Mouse (Mus musculus): Measurements from ENCODE around the gene Taf5l. TPM values are rescaled to one million over a fixed set of nuclear protein-coding genes. Genes with fewer than 3 reads are reported as not detected.

Gene Taf5l
- polyA plus RNA-seq, 1 experiment, result 18.9 TPM

- no peaks in the 10 kb centered on the region for H3K4me1 ChIP-seq (ENCODE audit: control insufficient read depth, insufficient read depth, low read length)
- DNase-seq, result no peak
Observed at GRCm38 (mm10) chr8:123953686-123954085, 67.5 kb downstream of the Taf5l start.

GRCm38 (mm10) chr8:123950077-123950802 is 71.0 kb downstream of the Taf5l start:
- 34% methylated on average over 10 of the region's 10 CpGs for WGBS
- H3K27ac ChIP-seq (ENCODE audit: insufficient read depth, low read length), result no peak overlapping the region
- TF ChIP-seq POLR2A (IDR thresholded peaks at IDR 0.05; ENCODE audit: borderline replicate concordance, insufficient read depth, low read length), result no peak
- TF ChIP-seq CTCF (IDR thresholded peaks at IDR 0.05; ENCODE audit: borderline replicate concordance, insufficient read depth, low read depth, low read length), result peak; percentile 73
- H3K4me1 ChIP-seq (ENCODE audit: control insufficient read depth, insufficient read depth, low read length), result peaks cover 3% of the 10 kb centered on the region; the same call in 1 of the 2 replicates
- H3K4me3 ChIP-seq (replicated peaks; ENCODE audit: insufficient read depth, low read depth, low read length), result peak overlapping the region; percentile 80
- H3K27me3 ChIP-seq (ENCODE audit: control insufficient read depth, insufficient read depth, low read length), result no peaks in the 10 kb centered on the region
- DNase-seq, result peak; percentile 57 to 67

More at GRCm38 (mm10) chr8:123953686-123954085, 67.5 kb downstream of the Taf5l start:
- no peak for TF ChIP-seq CTCF (IDR thresholded peaks at IDR 0.05; ENCODE audit: borderline replicate concordance, insufficient read depth, low read depth, low read length)
- no peak for TF ChIP-seq POLR2A (IDR thresholded peaks at IDR 0.05; ENCODE audit: borderline replicate concordance, insufficient read depth, low read length)
- H3K27ac ChIP-seq (ENCODE audit: insufficient read depth, low read length), result no peak overlapping the region
- H3K4me3 ChIP-seq (replicated peaks; ENCODE audit: insufficient read depth, low read depth, low read length), result no peak overlapping the region
- 87% methylated on average over 8 of the region's 8 CpGs for WGBS
- H3K27me3 ChIP-seq (ENCODE audit: control insufficient read depth, insufficient read depth, low read length), result no peaks in the 10 kb centered on the region

- no peaks in the 10 kb centered on the region for H3K27me3 ChIP-seq (ENCODE audit: control insufficient read depth, insufficient read depth, low read length)
- H3K4me1 ChIP-seq (ENCODE audit: control insufficient read depth, insufficient read depth, low read length), result peaks cover 3% of the 10 kb centered on the region; the same call in 1 of the 2 replicates
- peak overlapping the region; percentile 75 for H3K27ac ChIP-seq (ENCODE audit: insufficient read depth, low read length)
- H3K4me3 ChIP-seq (replicated peaks; ENCODE audit: insufficient read depth, low read depth, low read length), result peak overlapping the region; percentile 80
- TF ChIP-seq CTCF (IDR thresholded peaks at IDR 0.05; ENCODE audit: borderline replicate concordance, insufficient read depth, low read depth, low read length), result no peak
- no peak for TF ChIP-seq POLR2A (IDR thresholded peaks at IDR 0.05; ENCODE audit: borderline replicate concordance, insufficient read depth, low read length)
- WGBS, result 3% methylated on average over 10 of the region's 10 CpGs
- DNase-seq, result no peak
Observed at GRCm38 (mm10) chr8:123949686-123949986, 71.6 kb downstream of the Taf5l start.

- WGBS, result under 1% methylated on average over 77 of the region's 77 CpGs
- H3K27me3 ChIP-seq (ENCODE audit: control insufficient read depth, insufficient read depth, low read length), result no peaks in the 10 kb centered on the region
- peak; percentile 99 to 100 for DNase-seq
- TF ChIP-seq CTCF (IDR thresholded peaks at IDR 0.05; ENCODE audit: borderline replicate concordance, insufficient read depth, low read depth, low read length), result no peak
- peak; percentile 94 for TF ChIP-seq POLR2A (IDR thresholded peaks at IDR 0.05; ENCODE audit: borderline replicate concordance, insufficient read depth, low read length)
- H3K27ac ChIP-seq (ENCODE audit: insufficient read depth, low read length), result peak within 1 kb of the TSS; percentile 75
- peaks cover 3% of the 10 kb centered on the region; the same call in 1 of the 2 replicates for H3K4me1 ChIP-seq (ENCODE audit: control insufficient read depth, insufficient read depth, low read length)
- peak within 1 kb of the TSS; percentile 80 for H3K4me3 ChIP-seq (replicated peaks; ENCODE audit: insufficient read depth, low read depth, low read length)
Observed at GRCm38 (mm10) chr8:123948942-123949685, 72.1 kb downstream of the Taf5l start, which contains the start of gene Nup133. Nup133 (minus strand) TSS chr8:123949265.

Other genes with a start within 250 kb of the Taf5l start
- 102 and 111 TPM in 2 replicates for gene Rab4a, start 215.4 kb downstream of the Taf5l start, polyA plus RNA-seq (2012; rRNA removed)
- gene Ccsap, start 161.2 kb downstream of the Taf5l start, polyA plus RNA-seq (2012; rRNA removed), result 19.6 and 23.5 TPM in 2 replicates
- gene Acta1, start 126.6 kb downstream of the Taf5l start, polyA plus RNA-seq (2012; rRNA removed), result 5.7 and 7.3 TPM in 2 replicates
- gene Nup133, start 72.1 kb downstream of the Taf5l start, polyA plus RNA-seq (2012; rRNA removed), result 21.8 and 23.4 TPM in 2 replicates
- 21.0 and 22.0 TPM in 2 replicates for gene Abcb10, start 38.3 kb downstream of the Taf5l start, polyA plus RNA-seq (2012; rRNA removed)
- gene Urb2, start 111 bp upstream of the Taf5l start, polyA plus RNA-seq (2012; rRNA removed), result 6.9 and 7.3 TPM in 2 replicates
- 22.6 and 23.8 TPM in 2 replicates for gene Galnt2, start 210.0 kb upstream of the Taf5l start, polyA plus RNA-seq (2012; rRNA removed)